ENCODE assay signal across 10 mouse cellular contexts in the genomic region with DNA sequence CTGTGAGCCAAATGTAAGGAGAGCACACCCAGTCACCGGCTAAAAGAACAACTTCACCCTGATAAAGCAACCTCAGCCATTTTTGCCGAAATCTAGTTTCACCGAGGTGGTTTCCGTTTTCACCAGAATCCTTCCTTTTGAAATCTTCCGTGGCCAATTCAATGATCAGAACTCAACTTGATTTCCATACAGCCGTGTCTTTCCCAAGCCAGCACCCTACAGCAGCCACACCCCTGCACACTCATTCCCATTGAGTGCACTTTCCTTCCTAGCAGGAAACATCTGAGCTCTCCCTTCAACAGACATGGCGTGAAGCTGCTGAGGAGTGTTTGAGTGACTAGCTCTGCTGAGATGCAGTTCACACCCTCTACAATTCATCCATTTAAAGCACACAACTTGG. TPM values are rescaled to one million over a fixed set of nuclear protein-coding genes. Genes with fewer than 3 reads are reported as not detected.
DNase-seq lines count a peak whose midpoint lies in the region; ATAC-seq lines count a peak whose summit lies in the region.
"Had no signal": no experiment of that assay in that cellular context is flagged by ENCODE, and none has a peak within 500 bp of the region (broad histone marks: within the 10 kb centered on the region; RNA-seq: fewer than 3 reads in every experiment).

No protein-coding gene starts in this region.

- no peaks in the 10 kb centered on the region for H3K9me3 ChIP-seq in heart, embryonic 16.5 days (replicated peaks; ENCODE audit: control insufficient read depth, low read length)
- H3K9me3 ChIP-seq in heart, embryonic 12.5 days (replicated peaks) = no peaks in the 10 kb centered on the region
- H3K9me3 ChIP-seq in liver, embryonic 12.5 days (replicated peaks) = no peaks in the 10 kb centered on the region
- H3K9me3 ChIP-seq in stomach, embryonic 16.5 days (replicated peaks; ENCODE audit: control insufficient read depth, low read length) = no peaks in the 10 kb centered on the region
- H3K9me3 ChIP-seq: G1E; midbrain, embryonic 15.5 days had no signal

- 70% methylated on average over 7 of the region's 7 CpGs for WGBS in heart, embryonic 16.5 days
- 70% methylated on average over 7 of the region's 7 CpGs for WGBS in heart, embryonic 12.5 days
- WGBS in liver, embryonic 12.5 days (ENCODE audit: insufficient replicate concordance) = 38% methylated on average over 7 of the region's 7 CpGs
- 71% methylated on average over 7 of the region's 7 CpGs for WGBS in stomach, embryonic 16.5 days

- H3K4me2 ChIP-seq in heart, embryonic 16.5 days (ENCODE audit: low read depth, low read length) = peak overlapping the region; percentile 23; the same call in 1 of the 2 replicates
- no peak overlapping the region for H3K4me2 ChIP-seq in heart, embryonic 12.5 days
- H3K4me2 ChIP-seq in liver, embryonic 12.5 days = peak overlapping the region; percentile 41
- no peak overlapping the region for H3K4me2 ChIP-seq in stomach, embryonic 16.5 days (ENCODE audit: low read depth, low read length)
- H3K4me2 ChIP-seq: midbrain, embryonic 15.5 days had no signal

- H3K9ac ChIP-seq in heart, embryonic 16.5 days (ENCODE audit: low read length) = peak overlapping the region; percentile 25; the same call in 1 of the 2 replicates
- H3K9ac ChIP-seq in heart, embryonic 12.5 days = no peak overlapping the region
- no peak overlapping the region for H3K9ac ChIP-seq in liver, embryonic 12.5 days
- no peak overlapping the region; the same call in 1 of the 2 replicates for H3K9ac ChIP-seq in stomach, embryonic 16.5 days (ENCODE audit: low read length)
- H3K9ac ChIP-seq: midbrain, embryonic 15.5 days had no signal

- peak; percentile 12 for DNase-seq in thymus, postnatal 25 days
- DNase-seq in thymus, postnatal 10 days (ENCODE audit: low spot score in 2 of 2) = no peak
- DNase-seq in adrenal gland, postnatal 36 days = no peak
- DNase-seq in adipocyte (ENCODE audit: low spot score) = no peak

- H3K4me1 ChIP-seq in heart, embryonic 16.5 days (ENCODE audit: control insufficient read depth, insufficient read depth, low read length) = no peaks in the 10 kb centered on the region; the same call in 1 of the 2 replicates
- no peaks in the 10 kb centered on the region; the same call in 1 of the 2 replicates for H3K4me1 ChIP-seq in heart, embryonic 12.5 days (replicated peaks)
- peaks cover 14% of the 10 kb centered on the region; the same call in 1 of the 2 replicates for H3K4me1 ChIP-seq in liver, embryonic 12.5 days
- H3K4me1 ChIP-seq in stomach, embryonic 16.5 days (ENCODE audit: control insufficient read depth, insufficient read depth, low read length) = no peaks in the 10 kb centered on the region
- H3K4me1 ChIP-seq: midbrain, embryonic 15.5 days had no signal

- no peaks in the 10 kb centered on the region for H3K36me3 ChIP-seq in heart, embryonic 16.5 days (ENCODE audit: control insufficient read depth, insufficient read depth)
- H3K36me3 ChIP-seq in heart, embryonic 12.5 days = no peaks in the 10 kb centered on the region
- no peaks in the 10 kb centered on the region for H3K36me3 ChIP-seq in liver, embryonic 12.5 days
- no peaks in the 10 kb centered on the region for H3K36me3 ChIP-seq in stomach, embryonic 16.5 days (ENCODE audit: control insufficient read depth, insufficient read depth, low read length)
- H3K36me3 ChIP-seq: G1E; midbrain, embryonic 15.5 days had no signal

- no peak overlapping the region for H3K4me3 ChIP-seq in heart, embryonic 16.5 days (ENCODE audit: low read length)
- H3K4me3 ChIP-seq in heart, embryonic 12.5 days = no peak overlapping the region
- no peak overlapping the region for H3K4me3 ChIP-seq in liver, embryonic 12.5 days
- no peak overlapping the region for H3K4me3 ChIP-seq in stomach, embryonic 16.5 days (replicated peaks; ENCODE audit: low read length)
- H3K4me3 ChIP-seq: midbrain, embryonic 15.5 days had no signal

- no peaks in the 10 kb centered on the region for H3K27me3 ChIP-seq in heart, embryonic 16.5 days (ENCODE audit: control insufficient read depth, insufficient read depth, low read length)
- H3K27me3 ChIP-seq in heart, embryonic 12.5 days (replicated peaks) = 0 out of 2 replicates have a peak, but pooled peaks cover 3% of the 10 kb centered on the region
- peaks cover 10% of the 10 kb centered on the region; the same call in 1 of the 2 replicates for H3K27me3 ChIP-seq in liver, embryonic 12.5 days (replicated peaks)
- no peaks in the 10 kb centered on the region for H3K27me3 ChIP-seq in stomach, embryonic 16.5 days (ENCODE audit: control insufficient read depth, insufficient read depth, low read length)
- H3K27me3 ChIP-seq: midbrain, embryonic 15.5 days had no signal

- no peak for ATAC-seq in heart, embryonic 16.5 days (replicated peaks; ENCODE audit: extremely low read depth, insufficient read depth, low FRiP score)
- no peak for ATAC-seq in heart, embryonic 12.5 days (ENCODE audit: insufficient number of reproducible peaks, low FRiP score)
- no peak for ATAC-seq in liver, embryonic 12.5 days
- no peak for ATAC-seq in stomach, embryonic 16.5 days (ENCODE audit: insufficient read depth, low FRiP score)
- ATAC-seq: midbrain, embryonic 15.5 days had no signal

- peak overlapping the region; percentile 70 for H3K27ac ChIP-seq in heart, embryonic 16.5 days (ENCODE audit: low read length)
- no peak overlapping the region for H3K27ac ChIP-seq in heart, embryonic 12.5 days (ENCODE audit: poor library complexity, severe bottlenecking)
- H3K27ac ChIP-seq in liver, embryonic 12.5 days = no peak overlapping the region
- H3K27ac ChIP-seq in stomach, embryonic 16.5 days (ENCODE audit: low read length) = peak overlapping the region; percentile 50
- H3K27ac ChIP-seq: midbrain, embryonic 15.5 days had no signal

RNA-seq across cellular contexts. Expression of a gene that starts 9.8 kb away (rescaled TPM):
- 1.2 and 1.9 TPM in 2 replicates for polyA plus RNA-seq in heart, embryonic 16.5 days (2015; fragmentation: Nextera tagmentation; extraction: Ambion mirVana)
- polyA plus RNA-seq in heart, embryonic 12.5 days (2016; fragmentation: Nextera tagmentation; extraction: Ambion mirVana) = 0.77 and 1.1 TPM in 2 replicates
- 0.49 TPM in 2 replicates for polyA plus RNA-seq in liver, embryonic 12.5 days (2016; fragmentation: Nextera tagmentation; extraction: Ambion mirVana)
- 1.9 and 2.8 TPM in 2 replicates for polyA plus RNA-seq in stomach, embryonic 16.5 days (2015; fragmentation: Nextera tagmentation; extraction: Ambion mirVana)
- total RNA-seq in adrenal gland, postnatal 36 days (2021) = 10 to 100 TPM; 33.9 to 59.2 TPM
- polyA plus RNA-seq: G1E had no signal

RNA-seq across cellular contexts. Expression of a gene that starts 52.3 kb away (rescaled TPM):
- polyA plus RNA-seq in heart, embryonic 16.5 days (2015; fragmentation: Nextera tagmentation; extraction: Ambion mirVana) = 81.5 and 103 TPM in 2 replicates
- polyA plus RNA-seq in heart, embryonic 12.5 days (2016; fragmentation: Nextera tagmentation; extraction: Ambion mirVana) = 65.4 and 69.5 TPM in 2 replicates
- 13.2 and 15.6 TPM in 2 replicates for polyA plus RNA-seq in liver, embryonic 12.5 days (2016; fragmentation: Nextera tagmentation; extraction: Ambion mirVana)
- polyA plus RNA-seq in stomach, embryonic 16.5 days (2015; fragmentation: Nextera tagmentation; extraction: Ambion mirVana) = 43.7 and 45.3 TPM in 2 replicates
- total RNA-seq in adrenal gland, postnatal 36 days (2021) = 10 to 100 TPM; 45.8 to 54.6 TPM

Comparison
In these comparisons a context has a peak if more than half of its experiments do, and no peak if none do; other contexts are left out.
1. H3K27ac ChIP-seq: peak in heart, embryonic 16.5 days (single experiment) and stomach, embryonic 16.5 days (single experiment); none in heart, embryonic 12.5 days (single experiment) and liver, embryonic 12.5 days (single experiment).
2. H3K4me2 ChIP-seq: peak in heart, embryonic 16.5 days (single experiment) and liver, embryonic 12.5 days (single experiment); none in heart, embryonic 12.5 days (single experiment) and stomach, embryonic 16.5 days (single experiment).